Mouse (Mus musculus) adrenal gland, adult 2 months (tissue): ENCODE data around the gene T2. TPM values are rescaled to one million over a fixed set of nuclear protein-coding genes. Genes with fewer than 3 reads are reported as not detected.
"Not testable (repeated sequence)": the region's sequence is repeated elsewhere in the genome, so short reads cannot be mapped to it uniquely, and the experiment has no call there.

Source experiments
- DNase-seq: peaks from one replicate; pipeline ENCODE4 v3.0.0; 2021
- polyA plus RNA-seq: library from polyadenylated mRNA; depleted of rRNA; stranded (reverse); fragments of >200 nt; gene quantifications from 2 replicates; pipeline ENCODE4 v1.2.3, GENCODE M21; 2012
- total RNA-seq, 2 experiments: library from RNA; stranded (reverse); gene quantifications; 2 replicates each; pipeline ENCODE4 v1.2.3; 2021

The T2 gene
- total and polyA plus RNA-seq, 3 experiments = not detected

GRCm38 (mm10) chr17:8367514-8368480 lies 12.0 kb downstream of the T2 start:
- DNase-seq = no peak

- DNase-seq = no peak
Observed at GRCm38 (mm10) chr17:8368570-8368969, 12.8 kb downstream of the T2 start.

- DNase-seq = no peak
Observed at GRCm38 (mm10) chr17:8369171-8369570, 13.4 kb downstream of the T2 start.

GRCm38 (mm10) chr17:8370634-8371229 lies 14.9 kb downstream of the T2 start:
- no peak for DNase-seq

- DNase-seq = peak; percentile 37
Observed at GRCm38 (mm10) chr17:8371834-8372233, 16.0 kb downstream of the T2 start.

- DNase-seq = peak; percentile 75
Observed at GRCm38 (mm10) chr17:8372286-8373046, 16.7 kb downstream of the T2 start.

- DNase-seq = no peak
Observed at GRCm38 (mm10) chr17:8377298-8377697, 21.5 kb downstream of the T2 start.

GRCm38 (mm10) chr17:8385441-8385840 lies 29.6 kb downstream of the T2 start:
- no peak for DNase-seq

GRCm38 (mm10) chr17:8388463-8388862 lies 32.7 kb downstream of the T2 start:
- no peak for DNase-seq

- DNase-seq = no peak
Observed at GRCm38 (mm10) chr17:8388990-8389789, 33.4 kb downstream of the T2 start.

- DNase-seq = no peak
Observed at GRCm38 (mm10) chr17:8389790-8390095, 34.0 kb downstream of the T2 start.

- DNase-seq = no peak
Observed at GRCm38 (mm10) chr17:8390487-8390886, 34.7 kb downstream of the T2 start.

GRCm38 (mm10) chr17:8396371-8396770 lies 40.6 kb downstream of the T2 start:
- DNase-seq = no peak

GRCm38 (mm10) chr17:8397946-8398345 lies 42.2 kb downstream of the T2 start:
- no peak for DNase-seq

GRCm38 (mm10) chr17:8403932-8404331 lies 48.1 kb downstream of the T2 start:
- not testable (repeated sequence) for DNase-seq

- no peak for DNase-seq
Observed at GRCm38 (mm10) chr17:8406285-8406684, 50.5 kb downstream of the T2 start.

GRCm38 (mm10) chr17:8408002-8408401 lies 52.2 kb downstream of the T2 start:
- DNase-seq = not testable (repeated sequence)

- DNase-seq = no peak
Observed at GRCm38 (mm10) chr17:8408589-8409295, 53.0 kb downstream of the T2 start.

- DNase-seq = no peak
Observed at GRCm38 (mm10) chr17:8410330-8410729, 54.5 kb downstream of the T2 start.

GRCm38 (mm10) chr17:8413656-8414055 lies 57.9 kb downstream of the T2 start:
- no peak for DNase-seq

- DNase-seq = no peak
Observed at GRCm38 (mm10) chr17:8415533-8415932, 59.7 kb downstream of the T2 start.
